ENCODE assay signal across 8 mouse cellular contexts in genomic region chr11:3142413-3142812, GRCm38 (mm10). TPM values are rescaled to one million over a fixed set of nuclear protein-coding genes. Genes with fewer than 3 reads are reported as not detected.
A peak's percentile ranks its signal among the peaks of the same experiment; 100 is the strongest.
DNase-seq lines count a peak whose midpoint lies in the region; ATAC-seq and TF ChIP-seq lines count a peak whose summit lies in the region.
"Not testable (repeated sequence)": the region's sequence is repeated elsewhere in the genome, so short reads cannot be mapped to it uniquely, and the experiment has no call there.

No protein-coding gene starts in this region.

- H3K36me3 ChIP-seq in embryonic facial prominence, embryonic 15.5 days; intestine, embryonic 14.5 days (ENCODE audit: control insufficient read depth, insufficient read depth, low read length); neural tube, embryonic 13.5 days: not testable (repeated sequence)

- H3K4me3 ChIP-seq in embryonic facial prominence, embryonic 15.5 days (replicated peaks); intestine, embryonic 14.5 days (ENCODE audit: low read depth, low read length); lung, adult 2 months (replicated peaks; ENCODE audit: extremely low read depth, low read depth, low read length); neural tube, embryonic 13.5 days: not testable (repeated sequence)

- not testable (repeated sequence) for H3K27me3 ChIP-seq in embryonic facial prominence, embryonic 15.5 days; intestine, embryonic 14.5 days (replicated peaks; ENCODE audit: control insufficient read depth, insufficient read depth, low read length); neural tube, embryonic 13.5 days

- not testable (repeated sequence) for H3K27ac ChIP-seq in embryonic facial prominence, embryonic 15.5 days (replicated peaks); intestine, embryonic 14.5 days (ENCODE audit: low read depth); neural tube, embryonic 13.5 days (replicated peaks)

- H3K4me2 ChIP-seq in embryonic facial prominence, embryonic 15.5 days (replicated peaks); intestine, embryonic 14.5 days (ENCODE audit: low read length); neural tube, embryonic 13.5 days: not testable (repeated sequence)

- H3K9me3 ChIP-seq in embryonic facial prominence, embryonic 15.5 days (replicated peaks): peaks cover 11% of the 10 kb centered on the region
- not testable (repeated sequence) for H3K9me3 ChIP-seq in intestine, embryonic 14.5 days (ENCODE audit: control insufficient read depth, low read length)
- H3K9me3 ChIP-seq in neural tube, embryonic 13.5 days: peaks cover 19% of the 10 kb centered on the region

- TF ChIP-seq CTCF in lung, adult 2 months (IDR thresholded peaks at IDR 0.05; ENCODE audit: insufficient read depth, low read length): not testable (repeated sequence)

- H3K9ac ChIP-seq in embryonic facial prominence, embryonic 15.5 days; intestine, embryonic 14.5 days (ENCODE audit: low read length); neural tube, embryonic 13.5 days: not testable (repeated sequence)

- ATAC-seq in embryonic facial prominence, embryonic 15.5 days (ENCODE audit: insufficient number of reproducible peaks, low FRiP score, low TSS enrichment, low read depth): peak; percentile 71
- ATAC-seq in intestine, embryonic 14.5 days (replicated peaks; ENCODE audit: low FRiP score, low TSS enrichment, low read depth): peak; percentile 62
- ATAC-seq in neural tube, embryonic 13.5 days (ENCODE audit: low read depth): peak; percentile 51

- not testable (repeated sequence) for H3K4me1 ChIP-seq in embryonic facial prominence, embryonic 15.5 days; intestine, embryonic 14.5 days (replicated peaks; ENCODE audit: control insufficient read depth, insufficient read depth, low read length); lung, adult 2 months (ENCODE audit: control insufficient read depth, insufficient read depth, low read length); neural tube, embryonic 13.5 days (replicated peaks)

- DNase-seq in adrenal gland, adult 2 months: peak; percentile 75
- DNase-seq in heart, adult 18-20 months: peak; percentile 83 to 88
- not testable (repeated sequence) for DNase-seq in intestine, embryonic 14.5 days (ENCODE audit: low spot score)
- DNase-seq in layer of hippocampus, postnatal 25 days (ENCODE audit: extremely low spot score in 1 of 2, low spot score in 1 of 2): peak; percentile 60 to 90
- DNase-seq in lung, adult 2 months: peak; percentile 94
- DNase-seq in testis, postnatal 10 days (ENCODE audit: low spot score): peak; percentile 93

- WGBS in embryonic facial prominence, embryonic 15.5 days: 89% methylated on average over 4 of the region's 5 CpGs
- 87% methylated on average over 4 of the region's 5 CpGs for WGBS in intestine, embryonic 14.5 days
- 81% methylated on average over 4 of the region's 5 CpGs for WGBS in lung, adult 2 months
- WGBS in neural tube, embryonic 13.5 days: 91% methylated on average over 4 of the region's 5 CpGs

- not testable (repeated sequence) for TF ChIP-seq POLR2A in lung, adult 2 months (IDR thresholded peaks at IDR 0.05; ENCODE audit: borderline replicate concordance, extremely low read depth, low read depth, low read length)

RNA-seq across cellular contexts. Expression of gene Sfi1, which starts 50.9 kb away (rescaled TPM):
- 10 to 100 TPM; 50.7 to 54.8 TPM for total RNA-seq in adrenal gland, adult 2 months (2021)
- 24.6 and 27.4 TPM in 2 replicates for polyA plus RNA-seq in adrenal gland, adult 2 months (2012; rRNA removed)
- 18.1 and 18.6 TPM in 2 replicates for polyA plus RNA-seq in embryonic facial prominence, embryonic 15.5 days (2015; fragmentation: Nextera tagmentation; extraction: Ambion mirVana)
- total RNA-seq in heart, adult 18-20 months (2021): 10 to 100 TPM; 17.3 to 20.5 TPM
- polyA plus RNA-seq in intestine, embryonic 14.5 days (2014; fragmentation: Nextera tagmentation; extraction: Ambion mirVana): 11.2 TPM in 2 replicates
- 10 to 100 TPM; 42.1 to 81.8 TPM for total RNA-seq in layer of hippocampus, postnatal 25 days (2021)
- polyA plus RNA-seq in lung, adult 2 months (2012; rRNA removed): 25.1 and 25.2 TPM in 2 replicates
- 13.5 and 16.4 TPM in 2 replicates for polyA plus RNA-seq in neural tube, embryonic 13.5 days (2015; fragmentation: Nextera tagmentation; extraction: Ambion mirVana)

RNA-seq across cellular contexts. Expression of gene Eif4enif1, which starts 59.8 kb away (rescaled TPM):
- total RNA-seq in adrenal gland, adult 2 months (2021): 10 to 100 TPM; 55.4 to 67.1 TPM
- polyA plus RNA-seq in adrenal gland, adult 2 months (2012; rRNA removed): 25.8 and 27.2 TPM in 2 replicates
- polyA plus RNA-seq in embryonic facial prominence, embryonic 15.5 days (2015; fragmentation: Nextera tagmentation; extraction: Ambion mirVana): 50.3 and 50.4 TPM in 2 replicates
- 10 to 100 TPM; 40.5 to 42.1 TPM for total RNA-seq in heart, adult 18-20 months (2021)
- polyA plus RNA-seq in intestine, embryonic 14.5 days (2014; fragmentation: Nextera tagmentation; extraction: Ambion mirVana): 52.7 and 56.2 TPM in 2 replicates
- total RNA-seq in layer of hippocampus, postnatal 25 days (2021): 10 to 100 TPM; 60.3 to 69.2 TPM
- 31.0 and 37.2 TPM in 2 replicates for polyA plus RNA-seq in lung, adult 2 months (2012; rRNA removed)
- 52.4 and 53.0 TPM in 2 replicates for polyA plus RNA-seq in neural tube, embryonic 13.5 days (2015; fragmentation: Nextera tagmentation; extraction: Ambion mirVana)
